Mouse (Mus musculus) lung, postnatal 0 days (tissue): ENCODE measurements around the gene B3galt4.

ENCODE experiments used
- CTCF ChIP-seq: IDR thresholded peaks from 2 replicates; pipeline ENCODE4 v1.5.1; 2016; ENCODE audit warnings: antibody characterized with exemption, mild to moderate bottlenecking
- EP300 ChIP-seq: IDR thresholded peaks from 2 replicates; pipeline ENCODE4 v1.6.1; 2016; ENCODE audit warnings: antibody characterized with exemption, mild to moderate bottlenecking, control low read depth

DNA sequence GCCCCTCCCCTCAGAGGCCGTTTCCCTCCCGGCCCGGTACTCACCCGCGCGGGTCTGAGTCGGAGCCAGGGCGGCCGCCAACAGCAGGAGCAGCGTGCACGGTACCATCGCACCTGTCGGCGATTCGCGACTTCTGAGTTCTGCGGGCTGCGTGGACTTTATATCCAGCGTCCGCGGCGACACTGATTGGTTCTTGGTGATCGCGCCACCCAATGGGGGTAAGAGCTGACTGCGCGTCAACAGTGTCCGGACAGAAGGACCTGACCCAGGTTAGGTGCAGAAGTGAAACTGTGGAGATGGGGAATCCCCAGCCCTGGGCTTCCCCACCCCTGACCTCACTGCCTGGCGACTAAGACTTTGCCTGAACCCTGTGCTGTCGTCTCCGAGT, 48.9 kb upstream of the B3galt4 start, which contains the start of gene H2-K1:
- TF ChIP-seq EP300: no peak
- no peak for TF ChIP-seq CTCF
